In the genomic region with DNA sequence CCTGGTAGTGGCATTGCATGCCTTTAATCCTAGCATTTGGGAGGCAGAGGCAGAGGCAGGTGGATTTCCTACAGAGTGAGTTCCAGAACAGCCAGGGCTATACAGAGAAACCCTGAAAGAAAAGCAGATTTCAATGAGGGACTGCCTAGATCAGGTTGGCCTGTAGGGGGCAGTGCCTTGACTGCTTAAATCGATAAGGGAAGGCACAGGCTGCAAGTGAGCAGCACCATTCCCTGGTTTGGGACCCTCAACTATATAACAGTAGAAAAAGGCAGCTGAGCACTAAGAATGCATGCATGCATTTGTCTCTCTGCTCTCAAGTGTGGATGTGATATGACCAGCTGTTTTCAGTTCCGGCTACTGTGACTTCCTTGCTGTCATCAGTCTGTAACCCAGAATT, we compare ENCODE assay signal across 9 mouse cellular contexts.
DNase-seq lines count a peak whose midpoint lies in the region; ATAC-seq and TF ChIP-seq lines count a peak whose summit lies in the region.
"Had no signal": no experiment of that assay in that cellular context is flagged by ENCODE, and none has a peak within 500 bp of the region (broad histone marks: within the 10 kb centered on the region; RNA-seq: fewer than 3 reads in every experiment).

No protein-coding gene starts in this region.

- H3K9me3 ChIP-seq in hindbrain, postnatal 0 days (ENCODE audit: low read length), result no peaks in the 10 kb centered on the region

- peak; percentile 72 for TF ChIP-seq CTCF in left cerebral cortex, adult 2 months (IDR thresholded peaks at IDR 0.05)
- peak; percentile 76 for TF ChIP-seq CTCF in hindbrain, postnatal 0 days (IDR thresholded peaks at IDR 0.05; ENCODE audit: low read depth)

- H3K4me3 ChIP-seq in left cerebral cortex, adult 2 months, result no peak overlapping the region
- H3K4me3 ChIP-seq in hindbrain, postnatal 0 days (ENCODE audit: low read length), result no peak overlapping the region
- H3K4me3 ChIP-seq: myocyte had no signal

- no peak overlapping the region for H3K27ac ChIP-seq in left cerebral cortex, adult 2 months
- no peak overlapping the region for H3K27ac ChIP-seq in hindbrain, postnatal 0 days

- 53% methylated on average over 2 of the region's 2 CpGs for WGBS in hindbrain, postnatal 0 days

- H3K4me2 ChIP-seq in hindbrain, postnatal 0 days (ENCODE audit: low read depth, low read length), result no peak overlapping the region

- no peaks in the 10 kb centered on the region for H3K27me3 ChIP-seq in hindbrain, postnatal 0 days (ENCODE audit: insufficient read depth, low read length)

- no peaks in the 10 kb centered on the region for H3K36me3 ChIP-seq in hindbrain, postnatal 0 days (ENCODE audit: insufficient read depth, low read length)

- H3K4me1 ChIP-seq in hindbrain, postnatal 0 days (ENCODE audit: insufficient read depth, low read length), result no peaks in the 10 kb centered on the region

- no peak overlapping the region for H3K9ac ChIP-seq in hindbrain, postnatal 0 days (replicated peaks; ENCODE audit: low read length)

- peak; percentile 77 for ATAC-seq in common myeloid progenitor, adult 5-6 weeks (replicated peaks; ENCODE audit: low read depth, poor library complexity, severe bottlenecking)
- peak; percentile 62; the same call in 1 of the 2 replicates for ATAC-seq in hindbrain, postnatal 0 days

- intact Hi-C loops in left cerebral cortex, adult 2 months (cut with DNase I), result no loop called here

- DNase-seq in adrenal gland, postnatal 10 days, result peak; percentile 48
- DNase-seq in adrenal gland, adult 8-10 months, result no peak
- peak; percentile 38 to 40 for DNase-seq in left cerebral cortex, adult 2 months (ENCODE audit: extremely low spot score in 1 of 2, low spot score in 2 of 2)
- no peak for DNase-seq in left cerebral cortex, adult 11 months (ENCODE audit: low spot score)
- peak; percentile 63 for DNase-seq in hindbrain, postnatal 0 days (ENCODE audit: low spot score)
- peak; percentile 41 for DNase-seq in mesoderm, embryonic 11.5 days (ENCODE audit: low read depth, low spot score)
- peak; percentile 28 for DNase-seq in telencephalon, adult 2 months (ENCODE audit: low read depth, low spot score)

Comparison
In these comparisons a context has a peak if more than half of its experiments do, and no peak if none do; other contexts are left out.
1. DNase-seq: peak in adrenal gland, postnatal 10 days (single experiment), left cerebral cortex, adult 2 months (2 of 2), hindbrain, postnatal 0 days (single experiment), mesoderm, embryonic 11.5 days (single experiment) and telencephalon, adult 2 months (single experiment); none in adrenal gland, adult 8-10 months (single experiment) and left cerebral cortex, adult 11 months (single experiment).